Mouse (Mus musculus): ENCODE measurements around the gene Obscn. TPM values are rescaled to one million over a fixed set of nuclear protein-coding genes. Genes with fewer than 3 reads are reported as not detected.
A peak's percentile ranks its signal among the peaks of the same experiment; 100 is the strongest.

The Obscn gene
- polyA plus RNA-seq, 1 experiment from 2014 or later, result 0.37 TPM

- H3K9ac ChIP-seq (replicated peaks; ENCODE audit: low read length), result no peak overlapping the region
- DNase-seq, result no peak
- no peak overlapping the region for H3K4me3 ChIP-seq (replicated peaks; ENCODE audit: low read depth, low read length)
- no peaks in the 10 kb centered on the region for H3K9me3 ChIP-seq (ENCODE audit: control insufficient read depth, low read length)
- no peaks in the 10 kb centered on the region for H3K36me3 ChIP-seq (ENCODE audit: control insufficient read depth, insufficient read depth, low read length)
- no peak for ATAC-seq (ENCODE audit: low FRiP score, low TSS enrichment)
- H3K27me3 ChIP-seq (ENCODE audit: control insufficient read depth, insufficient read depth, low read length), result no peaks in the 10 kb centered on the region
- no peak overlapping the region for H3K4me2 ChIP-seq (ENCODE audit: low read length)
- H3K27ac ChIP-seq (replicated peaks; ENCODE audit: low read depth, low read length), result no peak overlapping the region
- WGBS, result 81% methylated on average over 9 of the region's 9 CpGs
- H3K4me1 ChIP-seq (ENCODE audit: control insufficient read depth, insufficient read depth, low read length), result no peaks in the 10 kb centered on the region
These were observed 85.2 kb downstream of the Obscn start for GRCm38 (mm10) chr11:59051031-59051430.

GRCm38 (mm10) chr11:59044703-59045330 lies 91.4 kb downstream of the Obscn start:
- Histone ChIP-seq H3K27me3 (ENCODE audit: control insufficient read depth, insufficient read depth, low read length) (no peaks in the 10 kb centered on the region), H3K4me1 (ENCODE audit: control insufficient read depth, insufficient read depth, low read length) (no peaks in the 10 kb centered on the region), H3K27ac (replicated peaks; ENCODE audit: low read depth, low read length) (no peak overlapping the region), H3K9me3 (ENCODE audit: control insufficient read depth, low read length) (no peaks in the 10 kb centered on the region), H3K36me3 (ENCODE audit: control insufficient read depth, insufficient read depth, low read length) (no peaks in the 10 kb centered on the region), H3K9ac (replicated peaks; ENCODE audit: low read length) (no peak overlapping the region), H3K4me3 (replicated peaks; ENCODE audit: low read depth, low read length) (no peak overlapping the region), H3K4me2 (ENCODE audit: low read length) (no peak overlapping the region)
- ATAC-seq (ENCODE audit: low FRiP score, low TSS enrichment) (no peak), DNase-seq (no peak)
- 94% methylated on average over 15 of the region's 15 CpGs for WGBS

- Histone ChIP-seq H3K36me3 (ENCODE audit: control insufficient read depth, insufficient read depth, low read length) (no peaks in the 10 kb centered on the region), H3K4me2 (ENCODE audit: low read length) (no peak overlapping the region), H3K9ac (replicated peaks; ENCODE audit: low read length) (no peak overlapping the region), H3K4me1 (ENCODE audit: control insufficient read depth, insufficient read depth, low read length) (no peaks in the 10 kb centered on the region), H3K27ac (replicated peaks; ENCODE audit: low read depth, low read length) (no peak overlapping the region), H3K27me3 (ENCODE audit: control insufficient read depth, insufficient read depth, low read length) (no peaks in the 10 kb centered on the region), H3K9me3 (ENCODE audit: control insufficient read depth, low read length) (no peaks in the 10 kb centered on the region), H3K4me3 (replicated peaks; ENCODE audit: low read depth, low read length) (no peak overlapping the region)
- no peak for ATAC-seq (ENCODE audit: low FRiP score, low TSS enrichment)
- WGBS, result 89% methylated on average over 13 of the region's 13 CpGs
- DNase-seq, result no peak
These were observed 107.2 kb downstream of the Obscn start for GRCm38 (mm10) chr11:59029003-59029402.

GRCm38 (mm10) chr11:59026411-59026810 lies 109.8 kb downstream of the Obscn start:
- Histone ChIP-seq H3K9ac (replicated peaks; ENCODE audit: low read length) (no peak overlapping the region), H3K4me3 (replicated peaks; ENCODE audit: low read depth, low read length) (no peak overlapping the region), H3K4me1 (ENCODE audit: control insufficient read depth, insufficient read depth, low read length) (no peaks in the 10 kb centered on the region), H3K36me3 (ENCODE audit: control insufficient read depth, insufficient read depth, low read length) (no peaks in the 10 kb centered on the region), H3K9me3 (ENCODE audit: control insufficient read depth, low read length) (no peaks in the 10 kb centered on the region), H3K27me3 (ENCODE audit: control insufficient read depth, insufficient read depth, low read length) (no peaks in the 10 kb centered on the region), H3K4me2 (ENCODE audit: low read length) (no peak overlapping the region), H3K27ac (replicated peaks; ENCODE audit: low read depth, low read length) (no peak overlapping the region)
- WGBS, result 84% methylated on average over 6 of the region's 6 CpGs
- no peak for ATAC-seq (ENCODE audit: low FRiP score, low TSS enrichment)
- no peak for DNase-seq

GRCm38 (mm10) chr11:59015052-59015451 lies 121.2 kb downstream of the Obscn start:
- 34% methylated on average over 9 of the region's 9 CpGs for WGBS
- H3K36me3 ChIP-seq (ENCODE audit: control insufficient read depth, insufficient read depth, low read length), result no peaks in the 10 kb centered on the region
- H3K4me1 ChIP-seq (ENCODE audit: control insufficient read depth, insufficient read depth, low read length), result no peaks in the 10 kb centered on the region
- H3K4me2 ChIP-seq (ENCODE audit: low read length), result no peak overlapping the region
- H3K9me3 ChIP-seq (ENCODE audit: control insufficient read depth, low read length), result no peaks in the 10 kb centered on the region
- no peak overlapping the region for H3K9ac ChIP-seq (replicated peaks; ENCODE audit: low read length)
- DNase-seq (peak; percentile 42), ATAC-seq (ENCODE audit: low FRiP score, low TSS enrichment) (no peak)
- no peak overlapping the region for H3K4me3 ChIP-seq (replicated peaks; ENCODE audit: low read depth, low read length)
- H3K27ac ChIP-seq (replicated peaks; ENCODE audit: low read depth, low read length), result no peak overlapping the region
- no peaks in the 10 kb centered on the region for H3K27me3 ChIP-seq (ENCODE audit: control insufficient read depth, insufficient read depth, low read length)

GRCm38 (mm10) chr11:59002327-59003079 lies 133.7 kb downstream of the Obscn start:
- 82% methylated on average over 7 of the region's 7 CpGs for WGBS
- no peak overlapping the region for H3K4me3 ChIP-seq (replicated peaks; ENCODE audit: low read depth, low read length)

GRCm38 (mm10) chr11:59000635-59001034 lies 135.6 kb downstream of the Obscn start:
- Histone ChIP-seq H3K36me3 (ENCODE audit: control insufficient read depth, insufficient read depth, low read length) (no peaks in the 10 kb centered on the region), H3K9ac (replicated peaks; ENCODE audit: low read length) (no peak overlapping the region), H3K4me3 (replicated peaks; ENCODE audit: low read depth, low read length) (no peak overlapping the region), H3K27ac (replicated peaks; ENCODE audit: low read depth, low read length) (no peak overlapping the region), H3K27me3 (ENCODE audit: control insufficient read depth, insufficient read depth, low read length) (peaks cover 4% of the 10 kb centered on the region; the same call in 1 of the 2 replicates), H3K9me3 (ENCODE audit: control insufficient read depth, low read length) (no peaks in the 10 kb centered on the region), H3K4me1 (ENCODE audit: control insufficient read depth, insufficient read depth, low read length) (no peaks in the 10 kb centered on the region), H3K4me2 (ENCODE audit: low read length) (no peak overlapping the region)
- ATAC-seq (ENCODE audit: low FRiP score, low TSS enrichment) (no peak), DNase-seq (no peak)
- WGBS, result 92% methylated on average over 21 of the region's 21 CpGs

More at GRCm38 (mm10) chr11:59002327-59003079, 133.7 kb downstream of the Obscn start:
- Histone ChIP-seq H3K9me3 (ENCODE audit: control insufficient read depth, low read length) (no peaks in the 10 kb centered on the region), H3K27me3 (ENCODE audit: control insufficient read depth, insufficient read depth, low read length) (no peaks in the 10 kb centered on the region), H3K4me2 (ENCODE audit: low read length) (no peak overlapping the region), H3K4me1 (ENCODE audit: control insufficient read depth, insufficient read depth, low read length) (no peaks in the 10 kb centered on the region), H3K36me3 (ENCODE audit: control insufficient read depth, insufficient read depth, low read length) (no peaks in the 10 kb centered on the region), H3K9ac (replicated peaks; ENCODE audit: low read length) (no peak overlapping the region), H3K27ac (replicated peaks; ENCODE audit: low read depth, low read length) (no peak overlapping the region)
- ATAC-seq (ENCODE audit: low FRiP score, low TSS enrichment) (no peak), DNase-seq (no peak)

- no peak for ATAC-seq (ENCODE audit: low FRiP score, low TSS enrichment)
- DNase-seq, result no peak
These were observed 136.4 kb downstream of the Obscn start for GRCm38 (mm10) chr11:58999830-59000229.

GRCm38 (mm10) chr11:58999158-58999557 lies 137.0 kb downstream of the Obscn start:
- no peak overlapping the region for H3K27ac ChIP-seq (replicated peaks; ENCODE audit: low read depth, low read length)
- ATAC-seq (ENCODE audit: low FRiP score, low TSS enrichment) (no peak), DNase-seq (no peak)
- H3K4me3 ChIP-seq (replicated peaks; ENCODE audit: low read depth, low read length), result no peak overlapping the region
- 57% methylated on average over 11 of the region's 11 CpGs for WGBS
- H3K27me3 ChIP-seq (ENCODE audit: control insufficient read depth, insufficient read depth, low read length), result peaks cover 18% of the 10 kb centered on the region
- H3K4me2 ChIP-seq (ENCODE audit: low read length), result no peak overlapping the region
- no peak overlapping the region for H3K9ac ChIP-seq (replicated peaks; ENCODE audit: low read length)
- H3K4me1 ChIP-seq (ENCODE audit: control insufficient read depth, insufficient read depth, low read length), result no peaks in the 10 kb centered on the region
- no peaks in the 10 kb centered on the region for H3K36me3 ChIP-seq (ENCODE audit: control insufficient read depth, insufficient read depth, low read length)
- H3K9me3 ChIP-seq (ENCODE audit: control insufficient read depth, low read length), result no peaks in the 10 kb centered on the region

More at GRCm38 (mm10) chr11:58999830-59000229, 136.4 kb downstream of the Obscn start:
- Histone ChIP-seq H3K27me3 (ENCODE audit: control insufficient read depth, insufficient read depth, low read length) (peaks cover 12% of the 10 kb centered on the region), H3K4me2 (ENCODE audit: low read length) (no peak overlapping the region), H3K4me3 (replicated peaks; ENCODE audit: low read depth, low read length) (no peak overlapping the region), H3K9me3 (ENCODE audit: control insufficient read depth, low read length) (no peaks in the 10 kb centered on the region), H3K27ac (replicated peaks; ENCODE audit: low read depth, low read length) (no peak overlapping the region), H3K36me3 (ENCODE audit: control insufficient read depth, insufficient read depth, low read length) (no peaks in the 10 kb centered on the region), H3K4me1 (ENCODE audit: control insufficient read depth, insufficient read depth, low read length) (no peaks in the 10 kb centered on the region), H3K9ac (replicated peaks; ENCODE audit: low read length) (no peak overlapping the region)
- WGBS, result 82% methylated on average over 6 of the region's 6 CpGs

All from midbrain, embryonic 14.5 days (tissue).